Mouse (Mus musculus): ENCODE results near the gene Olfr1162. TPM values are rescaled to one million over a fixed set of nuclear protein-coding genes. Genes with fewer than 3 reads are reported as not detected.

Gene Olfr1162
- polyA plus RNA-seq, 1 experiment from 2014 or later = not detected

Other genes with a start within 250 kb of the Olfr1162 start
- not detected in 2 replicates for gene Olfr1145, start 241.3 kb downstream of the Olfr1162 start, polyA plus RNA-seq (2014; fragmentation: Nextera tagmentation; extraction: Ambion mirVana)
- not detected in 2 replicates for gene Olfr1148, start 220.6 kb downstream of the Olfr1162 start, polyA plus RNA-seq (2014; fragmentation: Nextera tagmentation; extraction: Ambion mirVana)
- gene Olfr1150-ps1, start 207.1 kb downstream of the Olfr1162 start, polyA plus RNA-seq (2014; fragmentation: Nextera tagmentation; extraction: Ambion mirVana) = not detected in 2 replicates
- not detected in 2 replicates for gene Olfr1151, start 195.3 kb downstream of the Olfr1162 start, polyA plus RNA-seq (2014; fragmentation: Nextera tagmentation; extraction: Ambion mirVana)
- gene Olfr1152, start 184.6 kb downstream of the Olfr1162 start, polyA plus RNA-seq (2014; fragmentation: Nextera tagmentation; extraction: Ambion mirVana) = not detected in 2 replicates
- gene Olfr1153, start 156.2 kb downstream of the Olfr1162 start, polyA plus RNA-seq (2014; fragmentation: Nextera tagmentation; extraction: Ambion mirVana) = not detected in 2 replicates
- gene Olfr1154, start 146.0 kb downstream of the Olfr1162 start, polyA plus RNA-seq (2014; fragmentation: Nextera tagmentation; extraction: Ambion mirVana) = not detected in 2 replicates
- gene Olfr1155, start 106.0 kb downstream of the Olfr1162 start, polyA plus RNA-seq (2014; fragmentation: Nextera tagmentation; extraction: Ambion mirVana) = not detected in 2 replicates
- not detected in 2 replicates for gene Olfr1156, start 98.0 kb downstream of the Olfr1162 start, polyA plus RNA-seq (2014; fragmentation: Nextera tagmentation; extraction: Ambion mirVana)
- not detected in 2 replicates for gene Olfr1157, start 82.8 kb downstream of the Olfr1162 start, polyA plus RNA-seq (2014; fragmentation: Nextera tagmentation; extraction: Ambion mirVana)
- gene Olfr74, start 76.5 kb downstream of the Olfr1162 start, polyA plus RNA-seq (2014; fragmentation: Nextera tagmentation; extraction: Ambion mirVana) = not detected in 2 replicates
- gene Olfr1158, start 61.0 kb downstream of the Olfr1162 start, polyA plus RNA-seq (2014; fragmentation: Nextera tagmentation; extraction: Ambion mirVana) = not detected in 2 replicates
- not detected in 2 replicates for gene Olfr1160, start 42.9 kb downstream of the Olfr1162 start, polyA plus RNA-seq (2014; fragmentation: Nextera tagmentation; extraction: Ambion mirVana)
- not detected in 2 replicates for gene Olfr1161, start 28.4 kb downstream of the Olfr1162 start, polyA plus RNA-seq (2014; fragmentation: Nextera tagmentation; extraction: Ambion mirVana)
- gene Olfr73, start 13.4 kb downstream of the Olfr1162 start, polyA plus RNA-seq (2014; fragmentation: Nextera tagmentation; extraction: Ambion mirVana) = not detected in 2 replicates
- gene Olfr1163, start 20.7 kb upstream of the Olfr1162 start, polyA plus RNA-seq (2014; fragmentation: Nextera tagmentation; extraction: Ambion mirVana) = not detected in 2 replicates
- not detected in 2 replicates for gene Olfr1164, start 42.8 kb upstream of the Olfr1162 start, polyA plus RNA-seq (2014; fragmentation: Nextera tagmentation; extraction: Ambion mirVana)
- not detected in 2 replicates for gene Olfr1166, start 77.1 kb upstream of the Olfr1162 start, polyA plus RNA-seq (2014; fragmentation: Nextera tagmentation; extraction: Ambion mirVana)
- not detected in 2 replicates for gene Olfr1167, start 104.1 kb upstream of the Olfr1162 start, polyA plus RNA-seq (2014; fragmentation: Nextera tagmentation; extraction: Ambion mirVana)
- gene Olfr1168, start 130.8 kb upstream of the Olfr1162 start, polyA plus RNA-seq (2014; fragmentation: Nextera tagmentation; extraction: Ambion mirVana) = not detected in 2 replicates
- not detected in 2 replicates for gene Olfr1170, start 177.2 kb upstream of the Olfr1162 start, polyA plus RNA-seq (2014; fragmentation: Nextera tagmentation; extraction: Ambion mirVana)
- gene Olfr1173, start 228.7 kb upstream of the Olfr1162 start, polyA plus RNA-seq (2014; fragmentation: Nextera tagmentation; extraction: Ambion mirVana) = not detected in 2 replicates